Mouse (Mus musculus): ENCODE data around the gene Phykpl.
"Not testable (repeated sequence)": the region's sequence is repeated elsewhere in the genome, so short reads cannot be mapped to it uniquely, and the experiment has no call there.

Phykpl gene

GRCm38 (mm10) chr11:51617693-51618092 is 33.1 kb downstream of the Phykpl start:
- peak; percentile 43 for DNase-seq (ENCODE audit: low read depth, low spot score)

GRCm38 (mm10) chr11:51618894-51619408 is 34.4 kb downstream of the Phykpl start:
- DNase-seq (ENCODE audit: low read depth, low spot score): no peak

DNA sequence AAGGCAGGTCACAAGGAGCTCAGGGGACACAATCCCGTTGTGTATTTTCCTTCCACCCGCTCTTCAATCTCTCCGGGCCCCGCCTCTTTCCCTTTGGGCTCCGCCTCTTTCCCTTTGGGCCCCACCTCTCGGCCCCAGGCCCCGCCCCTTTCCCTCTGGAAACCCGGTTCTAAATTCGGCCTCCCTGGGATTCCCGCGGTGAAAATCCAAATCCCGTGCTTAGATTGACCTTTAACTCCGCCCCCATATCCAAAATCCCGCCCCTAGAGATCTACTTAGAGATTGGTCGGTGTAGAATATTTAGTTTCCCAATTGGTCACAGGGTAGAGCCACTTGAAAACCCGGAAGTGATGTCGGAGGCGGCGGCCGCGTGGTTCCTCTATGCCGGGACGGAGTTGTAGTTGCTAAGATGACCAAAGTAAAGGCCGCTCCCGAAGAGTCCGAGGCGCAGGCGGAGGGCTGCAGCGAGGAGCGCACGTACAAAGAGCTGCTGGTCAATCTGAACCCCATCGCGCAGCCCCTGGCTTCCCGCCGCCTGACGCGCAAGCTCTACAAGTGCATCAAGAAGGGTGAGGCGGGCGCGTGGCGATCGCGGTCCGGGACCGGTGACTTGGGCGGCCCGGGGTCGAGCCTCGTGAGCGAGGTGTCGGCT is 35.0 kb downstream of the Phykpl start, which contains the start of gene Nhp2:
Gene Nhp2, plus strand, starts transcription at position 327 of the 652 bp plus-strand sequence.
- DNase-seq (ENCODE audit: low read depth, low spot score): peak; percentile 93

DNA sequence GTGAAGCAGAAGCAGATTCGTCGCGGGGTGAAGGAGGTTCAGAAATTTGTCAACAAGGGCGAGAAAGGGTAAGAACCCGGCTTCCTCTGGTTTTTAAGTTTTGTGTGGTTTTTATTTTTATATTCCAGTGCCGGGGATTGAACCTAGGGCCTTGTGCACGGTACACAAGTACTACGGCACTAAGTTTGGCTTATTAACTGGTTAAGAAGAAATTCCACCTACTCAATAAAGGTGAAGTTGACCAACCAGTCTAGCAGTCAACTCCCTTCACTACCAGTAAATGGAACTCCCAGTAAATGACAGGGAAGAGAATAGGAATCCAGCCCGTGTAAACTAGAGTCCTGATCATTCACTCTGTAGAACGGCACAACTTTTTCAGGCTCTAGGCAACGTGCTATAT is 35.5 kb downstream of the Phykpl start:
- DNase-seq (ENCODE audit: low read depth, low spot score): no peak

DNA sequence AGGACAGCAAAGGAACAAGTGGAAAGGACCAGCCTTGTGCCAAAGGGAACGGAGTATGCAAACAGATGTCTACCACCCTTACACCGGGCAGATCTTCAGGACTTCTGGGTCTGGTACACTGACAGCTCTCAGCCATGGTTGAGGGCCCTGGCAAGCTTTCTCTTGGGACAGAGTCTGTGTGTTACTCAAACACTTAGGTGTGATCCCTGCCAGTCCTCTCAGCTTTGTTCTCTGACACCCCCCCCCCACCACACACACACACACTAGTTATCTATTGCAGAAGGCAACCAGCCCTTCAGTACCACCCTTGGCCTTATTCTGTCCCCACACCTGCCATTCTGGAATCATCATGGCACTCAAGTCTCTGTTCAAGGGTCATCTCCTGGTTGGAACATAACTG is 37.2 kb downstream of the Phykpl start:
- no peak for DNase-seq (ENCODE audit: low read depth, low spot score)

GRCm38 (mm10) chr11:51622971-51623491 is 38.5 kb downstream of the Phykpl start:
- DNase-seq (ENCODE audit: low read depth, low spot score): no peak

DNA sequence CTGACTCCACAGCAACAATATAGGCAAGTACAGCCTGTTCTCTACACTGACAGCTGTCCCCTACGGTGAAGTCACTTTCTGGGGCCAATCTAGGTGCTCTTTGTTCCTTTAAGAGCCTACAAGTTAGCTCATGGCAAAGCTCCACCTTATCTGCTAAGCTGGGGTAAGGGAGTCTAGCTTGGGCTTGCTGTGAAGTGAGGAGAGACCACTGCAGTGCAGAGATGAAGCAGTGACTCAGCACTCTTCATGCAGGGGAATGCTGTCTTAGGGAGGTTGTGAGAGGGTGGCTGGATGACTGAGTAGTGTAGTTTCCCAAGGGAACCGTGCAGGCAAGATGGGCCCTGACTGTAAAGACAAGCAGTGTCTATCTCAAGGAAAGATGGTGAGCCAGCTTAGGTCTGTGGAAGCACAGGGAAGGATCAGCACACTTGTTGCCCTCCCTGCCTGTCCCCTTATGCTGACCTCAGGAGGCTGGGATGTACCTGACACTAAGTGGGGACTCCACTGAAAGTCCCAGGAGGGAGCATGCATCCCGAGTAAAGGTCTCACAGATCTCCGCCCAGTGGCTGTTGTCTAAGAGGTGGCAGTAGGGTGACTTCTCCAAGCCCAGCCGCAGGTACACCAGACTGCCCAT is 40.7 kb downstream of the Phykpl start:
- DNase-seq (ENCODE audit: low read depth, low spot score): no peak

- no peak for DNase-seq (ENCODE audit: low read depth, low spot score)
Measured at GRCm38 (mm10) chr11:51627425-51627824, 42.9 kb downstream of the Phykpl start.

DNA sequence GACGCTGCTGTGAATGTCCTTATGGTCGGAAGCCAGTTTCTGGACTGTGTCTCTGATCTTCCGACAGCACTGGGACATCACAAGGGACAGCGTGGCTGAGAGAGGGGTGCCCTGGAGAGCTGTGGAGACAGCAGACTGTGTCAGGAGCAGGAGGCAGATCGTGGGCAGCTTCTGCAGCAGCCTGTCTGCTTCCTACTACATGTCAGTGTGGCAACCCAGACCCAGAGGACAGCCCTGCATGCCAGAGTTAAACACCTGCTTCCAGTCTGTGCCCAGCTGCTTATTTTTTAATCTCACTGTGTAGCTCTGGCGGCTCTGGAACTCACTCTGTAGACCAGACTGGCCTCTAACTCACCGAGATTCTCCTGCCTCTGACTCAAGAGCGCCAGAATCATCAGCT is 43.4 kb downstream of the Phykpl start:
- no peak for DNase-seq (ENCODE audit: low read depth, low spot score)

DNA sequence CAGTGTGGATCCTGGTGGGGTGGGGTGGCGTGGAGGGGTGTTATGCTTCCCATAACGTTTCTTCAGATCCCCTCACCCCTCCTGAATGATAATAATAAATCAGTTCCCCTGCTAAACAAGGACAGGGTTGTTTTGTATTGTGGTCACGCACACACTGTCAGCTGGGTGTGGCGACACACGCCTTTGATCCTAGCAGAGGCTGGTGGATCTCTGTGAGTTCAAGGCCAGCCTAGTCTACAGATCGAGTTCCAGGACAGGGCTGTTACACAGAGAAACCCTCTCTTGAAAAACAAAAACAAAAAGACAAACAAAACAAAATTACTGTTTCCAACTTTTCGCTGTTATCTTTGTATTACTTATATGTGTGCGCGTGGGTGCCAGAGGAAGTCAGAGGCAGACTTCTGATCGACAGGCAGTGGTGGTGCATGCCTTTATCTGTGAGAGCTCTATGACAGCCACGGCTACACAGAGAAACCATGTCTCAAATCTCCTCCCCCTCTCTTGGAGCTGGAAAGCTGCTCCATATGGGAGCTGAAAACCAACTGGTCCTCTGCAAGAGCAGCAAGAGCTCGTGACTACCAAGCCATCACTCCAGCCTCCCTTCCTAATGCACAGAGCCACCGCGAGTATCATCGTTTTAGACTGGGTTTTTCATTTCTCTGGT is 45.2 kb downstream of the Phykpl start:
- no peak for DNase-seq (ENCODE audit: low read depth, low spot score)

GRCm38 (mm10) chr11:51632130-51632753 is 47.7 kb downstream of the Phykpl start:
- no peak for DNase-seq (ENCODE audit: low read depth, low spot score)

GRCm38 (mm10) chr11:51633200-51633599 is 48.6 kb downstream of the Phykpl start:
- not testable (repeated sequence) for DNase-seq (ENCODE audit: low read depth, low spot score)

- no peak for DNase-seq (ENCODE audit: low read depth, low spot score)
Measured at GRCm38 (mm10) chr11:51633721-51634120, 49.2 kb downstream of the Phykpl start.

DNA sequence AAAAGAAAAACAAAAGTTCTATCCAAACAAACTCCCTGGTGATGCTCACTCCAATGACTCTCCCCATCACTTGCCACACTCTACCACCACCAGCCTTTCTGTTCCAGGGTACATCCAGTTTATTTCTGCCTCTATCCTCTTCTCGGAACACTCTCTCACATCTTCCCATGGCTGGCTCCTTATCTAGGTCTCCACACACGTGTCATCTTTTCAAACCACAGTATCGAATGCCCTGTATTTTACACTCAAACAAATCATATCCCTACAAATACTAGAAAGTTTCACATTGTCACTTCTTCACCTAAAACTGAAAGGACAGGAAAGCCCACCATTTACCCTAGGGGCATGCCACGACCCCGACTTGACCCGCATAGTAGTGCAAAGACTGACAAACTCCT is 50.6 kb downstream of the Phykpl start:
- DNase-seq (ENCODE audit: low read depth, low spot score): no peak

DNA sequence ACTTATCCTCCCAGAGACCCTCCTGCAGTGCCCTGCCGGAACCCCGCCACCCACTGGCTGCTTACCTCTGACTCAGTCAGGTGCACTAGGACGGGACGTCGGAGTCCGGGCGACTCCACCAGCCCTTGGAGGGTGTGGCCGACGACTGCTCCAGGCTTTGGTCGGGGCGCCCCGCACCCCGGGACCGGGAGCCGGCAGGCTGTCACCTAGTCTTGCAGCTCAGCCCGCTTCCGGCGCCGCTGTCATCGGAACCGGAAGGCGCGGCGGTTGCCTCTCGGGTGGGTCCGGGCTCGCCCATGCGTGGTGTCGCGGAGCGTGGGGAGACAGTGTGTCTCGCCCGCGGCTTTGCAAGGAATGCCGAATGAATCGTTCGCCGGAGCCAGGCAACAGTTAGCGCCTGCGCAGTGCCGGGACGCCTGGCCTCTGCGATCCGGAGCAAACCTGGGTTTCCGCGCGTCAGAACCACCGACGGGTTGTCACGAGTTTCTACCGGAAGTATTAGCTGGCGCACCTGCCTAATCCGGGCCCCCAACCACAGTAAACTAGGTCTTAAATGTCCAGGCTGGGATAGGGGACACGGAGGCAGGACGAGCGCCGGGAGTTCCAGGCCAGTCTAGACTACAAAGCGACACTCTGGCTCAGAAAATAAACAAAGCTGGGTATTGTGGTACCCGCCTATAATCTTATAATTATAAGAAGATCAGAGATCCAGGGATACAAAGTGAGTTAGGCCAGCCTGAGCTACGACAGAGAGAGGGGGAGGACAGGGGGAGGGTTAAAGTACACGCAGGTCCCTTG is 51.2 kb downstream of the Phykpl start, which contains the start of gene Rmnd5b:
Gene Rmnd5b, minus strand, starts transcription at position 372 of the 798 bp plus-strand sequence.
- peak; percentile 63 for DNase-seq (ENCODE audit: low read depth, low spot score)

DNA sequence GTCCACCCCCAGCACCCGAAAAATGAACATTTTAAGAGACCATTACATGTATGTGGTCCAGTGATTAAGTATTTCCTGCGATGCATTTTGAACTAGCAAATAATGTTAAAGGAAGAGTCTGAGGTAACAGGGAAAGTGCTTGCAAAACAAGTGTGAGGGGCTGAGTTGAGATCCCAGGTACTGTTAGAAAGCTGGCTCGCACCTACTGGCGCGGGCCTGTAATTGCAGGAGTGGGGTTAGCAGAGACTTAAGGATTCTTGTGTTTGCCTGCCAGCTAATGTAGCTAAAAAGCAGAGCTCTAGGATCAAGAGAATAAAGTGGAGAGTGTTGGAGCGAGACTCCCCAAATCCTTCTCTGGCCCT is 51.7 kb downstream of the Phykpl start:
- peak; percentile 67 for DNase-seq (ENCODE audit: low read depth, low spot score)

DNA sequence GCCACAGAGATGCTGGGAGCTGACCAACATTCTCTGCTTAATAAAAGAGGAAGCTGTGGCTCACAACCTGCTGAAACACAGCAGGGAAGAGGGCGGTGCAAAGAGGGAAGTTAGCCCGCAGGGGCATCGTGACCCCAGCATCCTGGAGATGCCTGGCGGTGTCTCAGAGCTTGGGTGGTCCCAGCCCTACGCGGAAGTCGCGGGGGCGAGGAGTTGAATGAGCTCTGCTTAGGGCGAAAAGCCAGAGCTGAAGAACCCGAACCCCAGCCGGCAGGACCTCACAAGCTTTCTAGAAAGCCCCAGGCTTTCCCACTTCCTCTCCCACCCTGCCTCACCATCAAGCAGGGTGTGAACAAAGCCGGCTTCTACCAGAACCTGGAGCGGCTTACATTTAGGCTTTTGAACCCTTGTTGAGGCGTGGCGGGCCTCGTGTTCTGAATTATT is 53.4 kb downstream of the Phykpl start:
- peak; percentile 43 for DNase-seq (ENCODE audit: low read depth, low spot score)

GRCm38 (mm10) chr11:51638497-51638896 is 53.9 kb downstream of the Phykpl start:
- DNase-seq (ENCODE audit: low read depth, low spot score): no peak

GRCm38 (mm10) chr11:51640748-51641147 is 56.2 kb downstream of the Phykpl start:
- DNase-seq (ENCODE audit: low read depth, low spot score): no peak

DNA sequence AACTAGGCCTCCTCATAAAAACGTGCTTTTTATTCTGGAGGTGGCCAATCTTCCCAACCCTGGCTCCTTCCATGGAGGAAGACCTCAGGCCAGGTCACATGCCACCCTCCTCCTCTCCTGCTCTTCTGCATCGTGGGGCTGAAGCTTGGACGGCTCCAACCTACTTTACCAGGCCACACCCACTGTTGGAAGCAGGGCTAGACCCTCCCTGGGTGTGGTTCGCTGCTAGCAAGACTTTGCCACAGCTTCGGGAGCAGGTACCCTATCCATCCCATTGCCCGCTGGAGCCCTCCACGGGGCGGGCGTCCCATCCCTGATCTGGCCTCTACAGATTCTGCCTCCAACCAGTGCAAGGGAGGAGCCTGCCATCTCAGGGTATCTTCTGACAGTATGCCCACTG is 58.6 kb downstream of the Phykpl start:
- no peak for DNase-seq (ENCODE audit: low read depth, low spot score)

GRCm38 (mm10) chr11:51643761-51644160 is 59.2 kb downstream of the Phykpl start:
- no peak for DNase-seq (ENCODE audit: low read depth, low spot score)
